Mouse (Mus musculus) heart, postnatal 25 days (tissue): Measurements from ENCODE around the gene Prex1. TPM values are rescaled to one million over a fixed set of nuclear protein-coding genes. Genes with fewer than 3 reads are reported as not detected.

Experiments
- DNase-seq: peaks from one replicate; pipeline ENCODE4 v3.0.0; 2022; ENCODE audit warnings: low spot score
- intact Hi-C: fragments of 180-260 bp; cut with DNase I; formaldehyde crosslinking; loops from one replicate; pipeline ENCODE4 v1.15.1; 2025
- total RNA-seq, 2 experiments: library from RNA; stranded (reverse); gene quantifications; 2 replicates each; pipeline ENCODE4 v1.2.3; 2021

Gene Prex1
- total RNA-seq, 2 experiments from 2014 or later, result 5.9 to 6.6 TPM

DNA sequence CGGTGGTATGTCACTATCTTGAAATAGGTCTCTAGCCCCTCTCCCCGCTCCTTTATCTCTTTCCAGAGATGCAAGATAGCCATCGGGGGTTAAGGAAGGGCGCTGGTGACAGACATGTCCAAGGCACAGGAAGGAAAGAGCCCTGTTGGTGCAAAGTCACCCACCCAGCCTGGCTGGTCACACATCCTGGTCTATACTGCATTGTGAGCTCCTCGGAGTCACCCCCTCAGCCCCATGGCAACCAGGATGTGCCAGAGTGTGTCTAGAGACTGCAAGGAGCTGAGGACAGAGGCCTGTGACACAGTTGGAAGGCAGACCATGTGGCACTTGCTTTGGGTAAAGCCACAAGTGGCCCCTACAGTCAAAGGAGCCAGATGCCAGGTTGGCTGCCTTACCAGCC is 94.4 kb downstream of the Prex1 start:
- intact Hi-C loops, result no loop called here
- no peak for DNase-seq

DNA sequence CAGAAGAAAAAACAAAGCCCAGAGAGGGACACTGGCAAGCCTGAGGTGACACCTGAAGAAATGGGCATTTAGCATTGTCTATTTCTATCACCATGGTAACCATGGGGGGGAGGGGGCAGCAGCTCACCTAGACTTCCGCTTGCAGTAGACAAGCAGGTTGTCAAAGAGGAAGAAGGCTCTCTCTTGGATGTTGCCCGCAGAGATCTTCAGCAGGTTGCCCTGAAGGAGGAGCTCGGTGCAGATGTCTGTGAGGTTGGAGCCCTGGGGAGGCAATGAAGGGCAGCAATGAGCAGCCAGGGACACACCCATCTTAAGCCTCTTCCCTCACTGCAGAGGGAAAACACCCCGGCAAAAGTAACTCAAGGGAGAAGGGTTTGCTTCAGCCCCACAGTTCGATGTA is 95.9 kb downstream of the Prex1 start:
- no peak for DNase-seq
- intact Hi-C loops, result no loop called here

DNA sequence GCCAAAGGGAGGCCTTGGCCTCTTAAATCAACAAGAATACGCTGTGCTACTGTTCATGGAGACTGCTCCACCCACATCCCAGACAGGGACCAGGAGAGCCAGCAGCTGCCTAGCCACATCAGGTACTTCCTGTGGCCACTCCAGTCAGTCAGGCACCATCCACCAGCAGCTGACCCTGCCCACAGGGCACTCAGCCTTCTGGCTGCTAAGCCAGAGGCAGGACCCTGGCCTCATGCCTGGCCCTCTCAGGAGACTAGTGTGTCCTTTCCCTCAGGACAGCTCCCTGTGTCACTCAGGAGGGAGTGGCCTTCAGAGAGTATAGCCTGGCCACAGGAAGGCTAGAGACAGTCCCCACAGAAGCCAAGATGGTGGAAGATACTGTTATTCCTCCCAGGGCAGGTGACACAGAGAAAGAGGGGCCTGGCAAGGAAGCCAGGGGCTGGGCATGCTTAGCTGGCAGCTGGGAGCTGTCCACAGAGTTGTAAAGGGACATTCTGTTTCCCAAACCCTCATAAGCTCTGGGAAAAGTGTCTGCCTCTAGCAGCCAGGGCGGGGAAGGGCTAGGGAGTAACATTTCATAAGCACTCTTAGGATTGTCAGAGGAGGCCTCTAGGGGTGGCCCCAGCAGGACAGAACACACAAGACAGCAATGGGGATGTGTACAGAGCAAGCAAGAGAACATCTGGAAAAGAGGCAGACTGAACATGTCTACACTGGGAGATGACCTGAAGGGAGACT is 98.1 kb downstream of the Prex1 start:
- DNase-seq, result peak; percentile 45
- intact Hi-C loops, result no loop called here

DNA sequence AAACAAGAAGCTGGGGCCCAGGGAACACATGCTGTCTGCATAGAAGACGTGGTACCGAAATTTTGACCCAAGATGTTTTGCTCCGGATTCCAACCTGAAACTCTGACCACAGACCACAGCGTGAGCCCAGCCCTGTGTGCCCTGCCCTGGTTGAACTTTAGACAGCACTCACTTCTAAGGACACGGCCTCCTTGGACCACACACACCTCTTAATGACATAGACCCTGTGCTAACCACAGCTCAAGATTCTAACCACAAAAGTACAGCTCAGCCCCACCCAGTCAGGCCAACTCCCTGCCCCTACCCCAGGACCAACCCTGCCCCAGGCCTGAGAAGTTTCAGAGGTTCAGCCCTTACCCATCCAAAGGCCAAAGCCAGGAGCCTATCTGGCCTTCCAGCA is 103.4 kb downstream of the Prex1 start:
- DNase-seq, result no peak
- intact Hi-C loops, result no loop called here

DNA sequence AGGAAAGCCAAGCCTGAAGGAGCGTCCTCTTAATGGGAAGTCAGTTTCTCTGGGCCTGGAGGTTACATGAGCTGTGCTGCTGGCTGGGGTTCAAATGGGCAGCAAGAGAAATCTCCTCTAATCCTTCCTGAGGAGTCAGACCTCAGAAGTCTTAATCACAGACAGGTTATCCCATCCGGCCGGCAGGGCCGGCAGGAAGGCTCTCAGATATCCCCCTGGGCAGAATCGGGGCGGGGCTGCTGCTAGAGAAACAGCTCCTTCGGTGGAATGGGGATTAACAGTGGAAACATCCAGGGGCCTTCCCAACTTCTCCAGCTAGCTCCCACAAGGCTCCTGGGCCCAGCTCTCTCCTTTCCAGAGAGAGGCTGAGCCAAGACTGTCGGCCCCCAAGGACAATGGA is 105.1 kb downstream of the Prex1 start:
- DNase-seq, result no peak
- intact Hi-C loops, result loop anchor here (5.0 kb wide), 1 partner anchor 104 kb away; the partner anchor contains the start of gene Prex1

DNA sequence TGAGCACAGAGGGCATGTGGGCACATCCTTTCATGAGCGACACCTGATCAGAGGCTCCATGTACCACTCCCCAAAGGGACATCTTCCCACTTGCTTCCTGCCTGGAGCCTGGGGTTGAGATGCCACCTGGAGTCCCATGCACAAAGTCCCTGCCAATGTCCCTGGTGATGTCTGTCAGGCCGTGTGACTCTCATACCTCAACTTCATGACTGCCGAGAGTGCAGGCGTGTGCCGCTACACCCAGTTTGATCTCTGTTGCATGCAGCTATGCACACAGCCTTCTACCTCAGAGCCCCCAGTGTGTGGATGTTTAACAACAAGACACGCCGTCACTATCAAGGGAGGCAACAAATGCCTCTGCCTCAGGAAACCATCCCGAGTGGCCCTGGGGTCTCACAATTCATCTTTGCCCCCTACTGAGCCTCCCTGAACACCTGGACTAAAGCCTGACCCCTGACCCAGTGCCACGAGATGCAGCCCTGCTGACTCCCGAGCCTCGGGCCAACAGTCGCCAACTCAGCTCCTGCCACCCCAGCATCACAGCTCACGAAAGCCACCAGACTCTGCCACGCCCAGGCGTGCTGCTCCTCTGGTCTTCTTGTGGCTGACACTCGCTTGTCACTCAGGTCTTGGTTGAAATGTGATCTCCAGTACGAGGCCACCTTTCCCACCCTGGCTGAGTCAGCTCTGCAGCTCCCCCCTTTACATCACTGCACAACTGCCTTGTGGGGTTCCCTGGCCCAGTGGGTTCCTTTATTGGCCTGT is 107.0 kb downstream of the Prex1 start:
- DNase-seq, result no peak
- intact Hi-C loops, result loop anchor here (5.0 kb wide), 1 partner anchor 106 kb away; the partner anchor contains the start of gene Prex1

DNA sequence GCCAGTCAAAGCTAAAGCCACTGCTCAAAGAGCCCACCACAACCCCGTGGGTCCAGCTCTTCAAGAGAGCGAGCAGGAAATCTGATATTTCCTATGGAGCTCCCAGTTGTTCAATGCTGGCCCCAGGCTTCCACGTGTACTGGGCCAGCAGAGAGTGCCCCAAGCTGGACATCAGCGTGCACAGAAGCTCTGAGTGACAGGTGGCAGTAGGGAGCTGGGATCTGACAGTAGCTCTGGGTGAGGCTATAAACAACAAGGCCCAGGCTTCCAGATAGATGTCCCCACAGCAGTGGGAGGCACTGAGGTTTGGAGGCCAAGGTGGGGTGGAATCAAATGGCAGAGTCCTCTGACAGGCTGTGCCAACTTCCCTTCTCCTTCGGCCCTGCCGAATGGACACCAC is 107.6 kb downstream of the Prex1 start:
- intact Hi-C loops, result loop anchor here (5.0 kb wide), 1 partner anchor 106 kb away; the partner anchor contains the start of gene Prex1
- no peak for DNase-seq

DNA sequence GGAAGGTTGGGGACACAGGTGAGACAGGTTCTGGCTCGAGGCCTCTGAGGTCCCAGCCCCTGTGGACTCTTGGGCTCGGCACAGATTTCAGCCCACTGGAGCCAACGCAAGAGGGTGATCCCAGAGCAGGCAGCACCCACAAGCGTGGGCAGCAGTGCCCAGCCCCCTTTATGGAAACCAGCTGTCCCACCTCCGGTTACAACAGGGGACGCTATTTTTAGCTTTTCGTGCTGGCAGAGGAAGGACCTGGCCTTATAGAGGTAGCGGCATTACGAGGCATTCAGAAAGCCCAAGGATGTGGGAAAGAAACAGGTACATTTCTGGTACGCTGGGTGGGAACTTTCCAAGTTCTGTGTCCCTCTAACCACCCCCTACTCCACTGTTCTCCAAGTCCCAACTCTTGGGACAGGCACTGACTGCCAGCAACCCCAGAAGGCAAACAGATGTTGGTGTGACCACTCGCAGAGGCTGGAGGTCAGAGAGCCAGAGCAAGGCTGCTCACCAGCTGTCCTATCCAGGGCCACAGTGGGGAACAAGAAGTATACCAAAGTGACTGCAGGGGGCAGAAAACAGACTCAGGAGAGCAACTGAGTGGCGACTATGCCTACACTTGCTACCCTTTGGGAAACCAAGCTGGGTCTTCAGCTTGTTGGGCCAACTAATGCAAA is 108.3 kb downstream of the Prex1 start:
- intact Hi-C loops, result loop anchor here (5.0 kb wide), 1 partner anchor 107 kb away; the partner anchor contains the start of gene Prex1
- DNase-seq, result no peak

DNA sequence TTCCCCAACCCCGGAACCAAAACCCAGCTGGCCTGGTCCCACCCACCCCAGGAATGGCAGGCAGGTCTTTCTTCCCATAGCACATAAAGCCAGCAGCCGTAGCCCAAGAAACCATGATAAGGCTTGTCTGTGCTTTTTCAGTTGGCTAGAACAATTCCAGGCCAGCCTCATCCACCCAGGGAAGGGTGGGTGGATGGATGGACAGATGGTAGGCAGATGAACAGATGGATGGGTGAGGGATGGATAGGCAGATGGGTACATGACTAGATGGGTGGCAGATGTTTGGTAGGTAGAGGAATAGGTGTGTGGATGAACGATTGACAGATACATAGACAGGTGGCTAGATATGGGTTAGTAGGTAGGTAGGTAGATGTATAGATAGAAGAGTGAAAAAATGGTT is 110.7 kb downstream of the Prex1 start:
- intact Hi-C loops, result no loop called here
- DNase-seq, result no peak

DNA sequence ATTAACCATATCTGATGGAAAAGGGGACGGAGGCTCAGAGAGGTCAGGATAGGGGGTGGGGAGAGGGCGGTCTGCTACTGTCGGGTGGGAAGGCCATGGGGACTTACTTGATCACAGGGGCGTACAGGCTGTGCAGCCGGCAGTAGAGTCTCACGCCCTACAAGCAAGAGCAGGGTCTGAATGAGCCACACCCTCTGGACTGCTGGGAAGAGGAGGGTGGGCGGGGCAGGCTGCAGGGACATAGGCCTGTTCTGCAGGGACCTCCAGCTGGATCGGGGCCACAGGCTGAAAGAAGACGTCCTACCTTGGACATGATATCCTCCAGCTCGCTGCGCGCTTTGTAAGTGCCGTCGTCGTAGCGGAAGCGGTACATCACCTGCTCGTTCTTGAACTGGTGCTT is 112.2 kb downstream of the Prex1 start:
- intact Hi-C loops, result no loop called here
- no peak for DNase-seq

DNA sequence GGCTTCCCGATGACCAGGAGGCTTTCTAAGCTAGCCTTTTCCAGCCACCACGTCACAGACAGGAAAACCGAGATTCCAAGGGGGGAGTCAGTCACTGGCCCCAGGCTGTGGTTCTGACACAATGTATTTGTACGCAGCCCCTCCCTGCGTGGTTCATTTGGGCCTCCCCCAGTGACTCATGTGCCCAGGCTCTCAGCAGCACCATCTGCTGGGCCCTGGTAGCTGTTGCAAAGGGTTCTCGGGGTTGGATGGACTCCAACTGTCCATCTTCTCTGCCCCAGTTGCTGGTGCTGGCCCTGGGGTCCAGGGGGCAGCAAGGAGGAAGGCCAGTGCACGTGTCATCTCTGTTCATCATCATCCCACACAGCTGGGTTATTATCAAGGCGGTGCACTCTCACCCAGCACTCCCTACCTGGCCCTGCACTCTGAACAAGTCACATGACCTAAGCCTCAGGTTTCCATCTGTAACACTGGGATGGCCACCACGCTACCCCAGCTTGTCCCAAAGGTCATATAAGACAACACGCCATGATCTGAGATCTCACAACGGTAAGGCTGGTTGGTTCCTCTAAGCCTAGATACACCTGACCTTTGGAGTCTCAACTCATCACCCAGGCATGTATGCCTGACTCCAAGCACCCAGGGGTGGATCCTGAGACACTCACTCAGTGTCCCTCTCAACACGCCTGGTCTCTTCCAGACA is 115.0 kb downstream of the Prex1 start:
- intact Hi-C loops, result loop anchor here (10.0 kb wide), 1 partner anchor 256 kb away; no protein-coding TSS in a partner anchor
- DNase-seq, result no peak

DNA sequence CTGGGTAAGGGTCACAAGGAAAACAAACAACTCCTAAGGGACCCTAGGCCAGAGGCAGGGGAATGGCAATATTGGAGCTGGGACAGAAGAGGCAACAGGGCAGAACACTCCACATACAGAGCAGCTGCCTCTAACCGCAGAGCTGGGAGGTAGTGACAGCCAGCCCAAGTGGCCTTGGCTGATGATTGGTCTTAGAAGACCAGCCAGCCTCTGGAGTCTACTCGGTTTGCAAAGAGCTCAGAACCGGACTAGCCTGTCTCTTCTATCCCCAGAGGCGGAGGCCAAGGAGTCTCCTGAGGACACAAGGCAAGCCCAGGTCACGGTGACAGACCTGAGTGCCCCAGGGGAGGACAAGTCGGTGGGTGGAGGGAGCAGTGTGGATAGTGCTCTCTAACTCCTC is 115.9 kb downstream of the Prex1 start:
- no peak for DNase-seq
- intact Hi-C loops, result loop anchor here (10.0 kb wide), 1 partner anchor 257 kb away; no protein-coding TSS in a partner anchor

DNA sequence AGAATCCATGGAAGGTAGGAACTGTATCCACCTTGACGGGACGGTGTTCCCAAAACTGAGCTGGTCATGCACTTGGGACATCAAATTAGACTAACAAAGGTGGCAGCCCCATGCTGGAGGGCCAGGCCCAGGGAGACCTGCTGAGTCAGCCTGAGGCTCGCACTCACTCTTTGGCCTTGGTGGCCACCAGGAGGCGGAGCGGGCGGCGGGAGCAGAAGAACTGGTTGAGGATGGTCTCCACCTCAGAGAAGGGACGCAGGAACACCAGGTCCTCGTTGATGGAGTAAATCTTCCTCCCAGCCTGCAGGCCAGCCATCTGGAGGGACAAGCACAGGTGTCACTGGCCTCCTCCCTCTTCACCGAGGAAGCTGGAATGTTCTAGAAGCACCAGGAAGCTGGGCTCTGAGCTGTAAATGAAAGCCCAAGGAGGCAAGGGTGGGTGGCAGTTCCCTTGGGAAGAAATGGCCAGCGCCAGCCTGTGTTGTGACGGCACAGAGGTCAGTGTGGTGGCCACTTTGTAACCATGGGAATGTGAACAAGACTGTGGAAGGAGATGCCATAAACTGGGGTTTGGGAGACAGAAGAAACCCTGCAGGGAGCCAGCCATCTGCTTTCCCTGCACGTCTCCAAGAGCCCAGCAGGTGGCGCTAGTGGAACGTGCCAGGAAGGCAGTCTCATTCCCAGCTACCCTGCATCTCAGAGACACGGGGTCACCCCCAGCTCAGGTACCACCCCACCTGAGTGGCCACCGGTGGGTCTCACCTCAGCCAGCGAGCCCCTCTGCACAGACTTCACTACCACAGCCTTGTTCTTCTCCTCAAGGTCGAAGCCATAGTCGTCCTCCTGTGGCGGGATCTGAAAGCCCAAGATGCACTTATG is 121.4 kb downstream of the Prex1 start:
- intact Hi-C loops, result loop anchor here (1.0 to 10.0 kb wide), 3 partner anchors 119 to 263 kb away; no protein-coding TSS in a partner anchor
- peak; percentile 37 for DNase-seq

DNA sequence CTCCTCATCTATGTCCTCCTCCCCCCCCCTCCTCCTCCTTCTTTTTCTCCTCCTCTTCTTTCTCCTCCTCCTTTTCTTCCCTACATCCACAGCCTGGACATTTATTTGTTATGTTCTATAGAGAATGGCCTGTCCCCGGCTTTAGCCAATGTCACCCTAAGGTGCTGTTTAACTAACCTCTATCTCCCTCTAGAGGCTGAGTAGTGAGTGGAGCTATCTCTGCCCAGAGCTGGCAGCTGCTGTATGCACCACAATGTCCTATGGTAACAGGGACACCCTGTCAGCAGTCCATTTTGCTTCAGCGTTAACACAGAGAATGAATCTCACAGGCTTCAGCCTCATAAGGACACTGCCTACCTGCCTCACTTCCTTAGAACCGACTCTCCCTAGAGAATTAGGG is 129.1 kb downstream of the Prex1 start:
- intact Hi-C loops, result no loop called here

DNA sequence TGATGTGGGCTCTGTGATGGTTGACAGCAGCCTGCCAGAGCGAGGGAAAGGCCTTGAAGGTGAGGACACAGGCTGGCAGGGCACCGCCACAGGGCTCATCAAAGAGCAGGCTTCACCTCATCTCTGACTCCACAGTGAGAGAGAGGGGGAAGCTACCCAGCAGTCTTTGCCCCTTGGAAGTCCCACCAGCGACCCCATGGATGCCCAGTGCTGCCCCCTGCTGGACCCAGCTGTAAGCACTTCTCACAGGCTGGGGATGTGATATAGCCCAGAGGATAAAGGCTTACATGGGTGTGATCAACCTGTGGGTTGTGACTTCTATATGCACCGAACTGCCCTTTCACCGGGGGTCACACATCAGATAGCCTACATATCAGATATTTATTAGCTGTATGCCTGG is 130.3 kb downstream of the Prex1 start:
- no peak for DNase-seq
- intact Hi-C loops, result no loop called here

More for the DNA sequence above, 129.1 kb downstream of the Prex1 start:
- no peak for DNase-seq

DNA sequence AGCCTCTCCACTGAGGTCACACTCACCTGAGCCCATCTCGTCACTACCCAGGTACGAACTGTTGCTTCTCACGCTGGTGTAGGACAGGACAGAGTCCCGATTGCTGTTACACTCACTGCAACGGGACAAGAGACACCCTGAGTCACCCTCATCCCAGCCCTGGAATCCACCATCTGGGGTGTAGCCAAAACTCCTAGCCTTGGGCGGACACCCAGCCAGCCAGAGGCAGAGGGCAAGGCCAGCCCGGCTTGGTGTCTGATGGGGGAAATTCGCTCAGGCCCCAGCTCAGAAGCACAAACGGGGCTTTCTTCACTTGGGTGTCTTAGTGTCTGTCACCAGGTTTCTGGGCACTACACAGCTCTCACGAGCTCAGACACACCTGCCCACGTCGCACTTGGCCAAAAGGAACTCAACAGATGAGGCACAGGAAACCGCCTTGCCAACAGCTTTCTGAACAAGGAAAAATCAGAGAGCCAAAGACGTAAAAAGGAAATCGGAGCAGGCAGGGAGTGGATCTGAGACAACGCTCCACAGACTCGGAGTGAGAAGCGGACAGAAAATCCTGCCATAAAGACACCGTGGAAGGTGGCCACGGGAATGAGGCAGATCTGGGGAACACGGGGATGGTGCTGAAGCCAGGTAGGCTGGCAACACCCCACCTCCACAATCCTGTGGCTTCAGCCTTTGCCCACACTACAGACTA is 131.6 kb downstream of the Prex1 start:
- no peak for DNase-seq
- intact Hi-C loops, result no loop called here

DNA sequence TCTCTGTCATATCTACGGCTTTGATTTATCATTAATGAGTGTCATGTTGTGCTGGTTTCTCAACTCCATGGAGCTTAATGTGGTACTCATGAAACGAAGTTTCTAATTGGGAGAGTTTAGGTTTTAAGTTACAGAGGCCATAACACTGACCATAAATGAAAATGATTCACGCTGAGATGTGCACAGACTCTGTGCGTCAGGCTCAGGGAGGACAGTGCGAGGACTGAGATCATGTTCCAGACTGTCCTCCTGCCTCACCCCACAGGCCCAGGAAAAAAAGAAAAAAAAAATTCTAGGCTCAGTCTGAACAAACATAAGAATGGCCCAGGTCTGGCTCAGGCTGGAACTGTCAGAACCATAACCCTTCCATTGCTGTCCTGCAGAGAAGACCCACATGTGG is 133.8 kb downstream of the Prex1 start:
- intact Hi-C loops, result no loop called here

DNA sequence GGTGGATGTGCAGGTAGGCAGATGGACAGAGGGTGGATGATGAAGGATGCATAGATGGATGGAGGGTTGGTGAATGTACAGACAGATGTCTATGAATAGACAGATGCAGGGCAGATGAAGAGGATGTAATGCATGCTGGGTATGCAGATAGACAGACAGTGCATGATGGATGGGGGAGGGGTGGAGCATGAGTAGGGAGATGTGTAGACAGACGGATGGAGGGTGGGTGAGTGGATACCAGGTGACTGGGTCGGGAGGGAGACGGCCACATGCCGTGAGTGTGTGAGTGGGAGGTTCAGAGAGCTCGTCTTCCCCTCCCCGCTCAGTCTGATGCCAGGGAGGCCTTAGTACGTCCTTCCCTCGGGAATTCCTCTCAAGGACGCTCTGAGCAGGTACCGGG is 134.3 kb downstream of the Prex1 start:
- no peak for DNase-seq

More for the DNA sequence above, 133.8 kb downstream of the Prex1 start:
- no peak for DNase-seq

More for the DNA sequence above, 134.3 kb downstream of the Prex1 start:
- intact Hi-C loops, result no loop called here
